Mouse (Mus musculus) stomach, postnatal 0 days (tissue): Measurements from ENCODE around the gene Rbm4b. TPM values are rescaled to one million over a fixed set of nuclear protein-coding genes. Genes with fewer than 3 reads are reported as not detected.

Source experiments
- ATAC-seq: fragments of 200-750 bp; cut with Nextera tagmentation; 2 replicates; pipeline ENCODE4 v1.8.0; 2017; ENCODE audit not compliant: low FRiP score, low TSS enrichment
- DNase-seq: peaks from one replicate; pipeline ENCODE4 v3.0.0-alpha.2; 2016; ENCODE audit warnings: low spot score
- H3K27ac ChIP-seq: fragments of 300-500 bp; sonication (generic); replicated peaks from 2 replicates; pipeline ENCODE4 v1.5.1; 2014; ENCODE audit warnings: mild to moderate bottlenecking, control low read depth
- H3K27me3 ChIP-seq: fragments of 300-500 bp; sonication (generic); 2 replicates; pipeline ENCODE4 v1.6.1; 2014; ENCODE audit warnings: low read length; ENCODE audit not compliant: control insufficient read depth, insufficient read depth
- H3K36me3 ChIP-seq: fragments of 300-500 bp; sonication (generic); 2 replicates; pipeline ENCODE4 v1.6.1; 2014; ENCODE audit warnings: low read length, mixed read lengths; ENCODE audit not compliant: control insufficient read depth, insufficient read depth
- H3K4me1 ChIP-seq: fragments of 300-500 bp; sonication (generic); replicated peaks from 2 replicates; pipeline ENCODE4 v1.6.1; 2014; ENCODE audit warnings: antibody characterized with exemption; ENCODE audit not compliant: control insufficient read depth, insufficient read depth
- H3K4me2 ChIP-seq: fragments of 300-500 bp; sonication (generic); replicated peaks from 2 replicates; pipeline ENCODE4 v1.6.1; 2014; ENCODE audit warnings: low read depth, mild to moderate bottlenecking, control low read depth, moderate library complexity
- H3K4me3 ChIP-seq: fragments of 300-500 bp; sonication (generic); 2 replicates; pipeline ENCODE4 v1.5.1; 2014; ENCODE audit warnings: low read depth, low read length, control low read depth
- H3K9ac ChIP-seq: fragments of 300-500 bp; sonication (generic); 2 replicates; pipeline ENCODE4 v1.6.1; 2014; ENCODE audit warnings: mild to moderate bottlenecking, low read length, control low read depth, mixed read lengths
- H3K9me3 ChIP-seq: fragments of 300-500 bp; sonication (generic); 2 replicates; pipeline ENCODE4 v1.6.1; 2016; ENCODE audit warnings: low read length; ENCODE audit not compliant: control insufficient read depth
- CTCF ChIP-seq: IDR thresholded peaks from 2 replicates; pipeline ENCODE4 v1.5.1; 2016; ENCODE audit warnings: antibody characterized with exemption, low read depth, mild to moderate bottlenecking, moderate library complexity
- EP300 ChIP-seq: optimal IDR thresholded peaks from 2 replicates; pipeline ENCODE3; 2016; ENCODE audit warnings: antibody characterized with exemption
- WGBS: fragments of 180-500 bp; shearing (Covaris S2); extraction: QIAGEN DNeasy Blood & Tissue Kit; methylation state at CpG from one replicate; pipeline ENCODE4 v1.1.7; 2014; 5-methylcytosine and 5-hydroxymethylcytosine counted together
- polyA plus RNA-seq: library from polyadenylated mRNA; unstranded; fragments of >200 nt; fragmentation: Nextera tagmentation; extraction: Ambion mirVana; gene quantifications from 2 replicates; pipeline ENCODE4 v1.2.1, GENCODE M21; 2015

The Rbm4b gene
- polyA plus RNA-seq, 1 experiment from 2014 or later = 17.6 TPM

DNA sequence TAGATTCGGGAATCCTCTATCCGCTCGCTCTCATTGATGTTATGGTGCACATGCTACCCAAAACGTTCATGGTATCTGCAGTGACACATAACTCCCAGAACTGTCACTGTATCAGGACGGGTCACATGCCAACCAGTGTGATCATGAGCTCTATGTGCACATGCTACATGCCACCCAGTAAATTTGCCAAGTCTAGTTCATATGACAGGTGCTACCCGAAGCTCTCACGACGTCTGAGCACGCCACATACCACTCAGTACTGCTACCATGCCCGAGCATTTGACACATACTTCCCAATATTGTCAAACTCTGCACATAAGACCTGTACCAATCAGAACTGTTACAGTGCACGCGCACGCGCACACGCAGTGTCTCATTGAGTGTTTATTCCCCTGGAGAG is 36.2 kb upstream of the Rbm4b start:
- Histone ChIP-seq H3K9me3 (no peaks in the 10 kb centered on the region), H3K9ac (no peak overlapping the region), H3K36me3 (no peaks in the 10 kb centered on the region), H3K27ac (peak overlapping the region; percentile 73), H3K27me3 (no peaks in the 10 kb centered on the region), H3K4me3 (0 out of 2 replicates have a peak overlapping the region, but pooled peaks have one; percentile 18), H3K4me2 (peak overlapping the region; percentile 49), H3K4me1 (no peaks in the 10 kb centered on the region)
- DNase-seq (no peak), ATAC-seq (no peak)
- TF ChIP-seq EP300 (no peak), CTCF (no peak)
- 73% methylated on average over 15 of the region's 15 CpGs for WGBS

DNA sequence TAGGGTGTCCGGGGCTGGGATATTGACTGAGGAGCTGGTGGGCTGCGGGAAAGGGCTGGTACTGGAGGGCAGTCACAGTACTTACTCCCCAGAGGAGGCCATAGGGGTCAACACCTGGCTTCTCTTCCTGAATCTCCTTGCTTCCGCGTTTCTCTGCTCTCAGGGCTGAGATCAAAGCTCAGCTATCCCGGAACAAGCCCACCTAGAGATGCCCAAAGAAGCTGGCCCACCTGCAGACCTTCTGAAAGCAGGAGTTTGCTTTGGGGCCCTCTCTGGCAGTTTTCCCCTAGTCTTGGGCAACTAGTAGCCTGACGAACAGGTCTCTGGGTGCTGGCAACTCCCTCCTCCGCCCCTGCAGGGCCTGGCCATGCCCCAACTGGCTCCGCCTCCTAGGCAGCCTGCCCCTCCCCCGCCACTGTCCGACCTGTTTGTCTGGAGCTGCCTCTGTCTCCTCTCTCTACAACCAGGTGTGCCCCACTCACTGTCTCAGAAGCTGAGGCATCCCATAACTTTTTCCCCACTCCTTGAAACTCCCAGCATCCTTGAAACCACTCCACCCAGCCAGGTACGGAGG is 35.5 kb upstream of the Rbm4b start:
- 26% methylated on average over 11 of the region's 11 CpGs for WGBS
- DNase-seq = peak; percentile 86
- H3K9ac ChIP-seq = peak overlapping the region; percentile 43; the same call in 1 of the 2 replicates

DNA sequence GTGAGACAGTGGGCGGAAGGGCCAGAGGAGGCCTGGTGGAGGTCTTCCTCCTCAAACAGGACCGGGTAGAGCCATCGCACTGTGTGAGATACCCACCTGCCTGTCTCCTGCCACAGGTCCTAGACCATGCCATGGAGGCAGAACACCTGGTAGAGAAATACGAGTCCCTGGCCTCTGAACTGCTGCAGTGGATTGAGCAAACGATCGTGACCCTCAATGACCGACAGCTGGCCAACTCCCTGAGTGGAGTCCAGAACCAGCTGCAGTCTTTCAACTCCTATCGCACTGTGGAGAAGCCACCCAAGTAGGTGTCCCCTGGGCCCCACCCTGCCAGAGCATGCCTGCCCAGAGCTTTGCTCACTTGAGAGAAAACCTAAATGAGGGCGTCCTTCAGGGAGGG is 27.1 kb upstream of the Rbm4b start:
- Histone ChIP-seq H3K27ac (no peak overlapping the region), H3K27me3 (no peaks in the 10 kb centered on the region), H3K9me3 (no peaks in the 10 kb centered on the region), H3K9ac (no peak overlapping the region), H3K4me3 (no peak overlapping the region), H3K4me2 (no peak overlapping the region), H3K36me3 (no peaks in the 10 kb centered on the region), H3K4me1 (no peaks in the 10 kb centered on the region)
- DNase-seq (no peak), ATAC-seq (no peak)
- WGBS = 61% methylated on average over 9 of the region's 9 CpGs
- no peak for TF ChIP-seq EP300
- no peak for TF ChIP-seq CTCF

More for the DNA sequence above, 35.5 kb upstream of the Rbm4b start:
- Histone ChIP-seq H3K4me3 (peak overlapping the region; percentile 27), H3K36me3 (no peaks in the 10 kb centered on the region), H3K4me1 (no peaks in the 10 kb centered on the region), H3K27me3 (no peaks in the 10 kb centered on the region), H3K9me3 (no peaks in the 10 kb centered on the region), H3K27ac (peak overlapping the region; percentile 73), H3K4me2 (peak overlapping the region; percentile 49)
- TF ChIP-seq CTCF (no peak), EP300 (no peak)
- peak; percentile 71 for ATAC-seq

DNA sequence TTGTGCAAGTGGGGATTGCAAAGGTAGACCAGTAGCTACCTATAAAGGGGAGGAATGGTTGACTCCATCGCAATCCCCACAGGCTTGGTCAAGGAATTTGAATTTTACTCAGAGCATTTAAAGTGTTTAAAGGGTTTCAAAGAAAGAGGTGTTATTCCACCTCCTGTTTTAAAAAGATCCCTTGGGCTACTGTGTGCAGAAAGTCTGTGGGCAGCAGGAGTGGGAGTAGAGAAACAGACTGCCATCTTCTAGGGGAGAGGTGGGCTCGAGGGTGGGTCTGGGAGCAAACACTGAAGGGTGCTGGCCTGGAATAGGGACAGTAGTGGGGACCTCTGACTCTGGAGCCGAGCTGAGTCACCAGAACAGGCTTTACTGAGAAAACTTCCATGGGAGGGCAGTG is 23.2 kb upstream of the Rbm4b start:
- WGBS = 88% methylated on average over 3 of the region's 3 CpGs
- no peak for DNase-seq
- no peaks in the 10 kb centered on the region for H3K36me3 ChIP-seq
- no peak overlapping the region for H3K4me3 ChIP-seq
- H3K4me1 ChIP-seq = no peaks in the 10 kb centered on the region
- H3K27me3 ChIP-seq = no peaks in the 10 kb centered on the region
- TF ChIP-seq EP300 (no peak), CTCF (no peak)
- H3K4me2 ChIP-seq = no peak overlapping the region
- ATAC-seq = no peak
- H3K9me3 ChIP-seq = no peaks in the 10 kb centered on the region
- no peak overlapping the region for H3K9ac ChIP-seq
- H3K27ac ChIP-seq = no peak overlapping the region

DNA sequence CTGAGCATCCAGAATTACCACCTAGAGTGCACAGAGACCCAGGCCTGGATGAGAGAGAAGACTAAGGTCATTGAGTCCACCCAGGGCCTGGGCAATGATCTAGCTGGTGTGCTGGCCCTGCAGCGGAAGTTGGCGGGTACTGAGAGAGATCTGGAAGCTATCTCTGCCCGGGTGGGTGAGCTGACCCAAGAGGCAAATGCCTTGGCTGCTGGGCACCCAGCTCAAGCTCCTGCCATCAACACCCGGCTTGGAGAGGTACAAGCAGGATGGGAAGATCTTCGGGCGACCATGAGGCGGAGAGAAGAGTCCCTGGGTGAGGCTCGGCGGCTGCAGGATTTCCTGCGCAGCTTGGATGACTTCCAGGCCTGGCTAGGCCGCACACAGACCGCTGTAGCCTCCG is 18.4 kb upstream of the Rbm4b start:
- Histone ChIP-seq H3K9me3 (no peaks in the 10 kb centered on the region), H3K4me3 (no peak overlapping the region), H3K9ac (no peak overlapping the region), H3K36me3 (no peaks in the 10 kb centered on the region; the same call in 1 of the 2 replicates), H3K27me3 (no peaks in the 10 kb centered on the region), H3K4me1 (no peaks in the 10 kb centered on the region), H3K27ac (no peak overlapping the region), H3K4me2 (no peak overlapping the region)
- DNase-seq (no peak), ATAC-seq (no peak)
- no peak for TF ChIP-seq CTCF
- TF ChIP-seq EP300 = no peak
- WGBS = 85% methylated on average over 13 of the region's 13 CpGs

DNA sequence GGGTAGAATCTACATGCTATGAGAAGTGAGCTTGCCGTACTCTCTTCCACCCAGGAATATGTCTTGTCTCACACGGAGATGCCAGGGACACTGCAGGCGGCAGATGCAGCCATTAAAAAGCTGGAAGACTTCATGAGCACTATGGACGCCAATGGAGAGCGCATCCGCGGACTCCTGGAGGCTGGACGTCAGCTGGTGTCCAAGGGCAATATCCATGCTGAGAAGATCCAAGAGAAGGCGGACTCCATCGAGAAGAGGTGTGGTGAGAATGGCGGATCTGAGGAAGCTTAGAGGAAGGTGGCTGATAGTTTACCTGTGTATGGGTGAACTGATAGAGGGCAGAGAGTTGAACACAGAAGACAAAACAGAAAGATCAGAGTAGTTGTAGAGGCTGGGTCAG is 17.2 kb upstream of the Rbm4b start:
- DNase-seq (no peak), ATAC-seq (no peak)
- H3K9me3 ChIP-seq = no peaks in the 10 kb centered on the region
- H3K4me2 ChIP-seq = no peak overlapping the region
- H3K27me3 ChIP-seq = no peaks in the 10 kb centered on the region
- no peak overlapping the region for H3K27ac ChIP-seq
- TF ChIP-seq EP300 = no peak
- no peak for TF ChIP-seq CTCF
- H3K4me1 ChIP-seq = no peaks in the 10 kb centered on the region
- no peak overlapping the region for H3K9ac ChIP-seq
- no peak overlapping the region for H3K4me3 ChIP-seq
- 96% methylated on average over 11 of the region's 11 CpGs for WGBS
- no peaks in the 10 kb centered on the region; the same call in 1 of the 2 replicates for H3K36me3 ChIP-seq
